Comparison of ENCODE assay signal across 9 mouse cellular contexts in genomic region chr6:85397165-85397564, GRCm38 (mm10). TPM values are rescaled to one million over a fixed set of nuclear protein-coding genes. Genes with fewer than 3 reads are reported as not detected.
A peak's percentile ranks its signal among the peaks of the same experiment; 100 is the strongest.
DNase-seq lines count a peak whose midpoint lies in the region; ATAC-seq and TF ChIP-seq lines count a peak whose summit lies in the region.
"Had no signal": no experiment of that assay in that cellular context is flagged by ENCODE, and none has a peak within 500 bp of the region (broad histone marks: within the 10 kb centered on the region; RNA-seq: fewer than 3 reads in every experiment).

No protein-coding gene starts in this region.

- peak; percentile 75 for TF ChIP-seq CTCF in intestine, postnatal 0 days (IDR thresholded peaks at IDR 0.05; ENCODE audit: low read depth)
- peak; percentile 38 for TF ChIP-seq CTCF in C2C12 (IDR thresholded peaks at IDR 0.05; ENCODE audit: control insufficient read depth, insufficient read depth, insufficient read length)
- peak; percentile 68 for TF ChIP-seq CTCF in lung, postnatal 0 days (IDR thresholded peaks at IDR 0.05)

- 29% methylated on average over 1 of the region's 1 CpGs for WGBS in intestine, postnatal 0 days
- 14% methylated on average over 1 of the region's 1 CpGs for WGBS in intestine, embryonic 16.5 days
- 29% methylated on average over 1 of the region's 1 CpGs for WGBS in lung, postnatal 0 days

- H3K27ac ChIP-seq in intestine, postnatal 0 days (ENCODE audit: low read depth, low read length) = no peak overlapping the region
- H3K27ac ChIP-seq in intestine, embryonic 16.5 days (ENCODE audit: low read length) = no peak overlapping the region
- H3K27ac ChIP-seq in lung, postnatal 0 days (ENCODE audit: low read length) = no peak overlapping the region
- H3K27ac ChIP-seq: lung, embryonic 15.5 days had no signal

- no peak for ATAC-seq in intestine, postnatal 0 days
- no peak for ATAC-seq in intestine, embryonic 16.5 days
- ATAC-seq in granulocyte monocyte progenitor cell, adult 5-6 weeks (replicated peaks; ENCODE audit: poor library complexity, severe bottlenecking) = peak; percentile 77
- ATAC-seq in lung, postnatal 0 days = no peak
- no peak for ATAC-seq in activated CD4-positive, CD25-positive, alpha-beta regulatory T cell, adult 4 months

- H3K79me3 ChIP-seq in C2C12 (ENCODE audit: low read depth) = no peaks in the 10 kb centered on the region

- H3K9me3 ChIP-seq in intestine, postnatal 0 days (ENCODE audit: control insufficient read depth) = no peaks in the 10 kb centered on the region
- H3K9me3 ChIP-seq in intestine, embryonic 16.5 days (ENCODE audit: control insufficient read depth, low read length) = no peaks in the 10 kb centered on the region
- H3K9me3 ChIP-seq in lung, postnatal 0 days (ENCODE audit: low read length) = no peaks in the 10 kb centered on the region
- H3K9me3 ChIP-seq: lung, embryonic 15.5 days had no signal

- peak; percentile 77 for DNase-seq in ES-CJ7 (ENCODE audit: low read depth, low spot score)
- no peak for DNase-seq in lung, postnatal 0 days (ENCODE audit: low spot score)

- H3K4me1 ChIP-seq in intestine, postnatal 0 days (replicated peaks; ENCODE audit: control insufficient read depth, insufficient read depth, low read length) = no peaks in the 10 kb centered on the region
- H3K4me1 ChIP-seq in intestine, embryonic 16.5 days (ENCODE audit: control insufficient read depth, insufficient read depth, low read length) = 0 out of 2 replicates have a peak, but pooled peaks cover 2% of the 10 kb centered on the region
- no peaks in the 10 kb centered on the region for H3K4me1 ChIP-seq in lung, postnatal 0 days (ENCODE audit: insufficient read depth, low read depth, low read length)
- H3K4me1 ChIP-seq: lung, embryonic 15.5 days had no signal

- no peak overlapping the region for H3K4me3 ChIP-seq in intestine, postnatal 0 days (ENCODE audit: low read depth, low read length)
- no peak overlapping the region for H3K4me3 ChIP-seq in intestine, embryonic 16.5 days (ENCODE audit: low read length)
- H3K4me3 ChIP-seq in C2C12 (ENCODE audit: insufficient read depth, poor library complexity, severe bottlenecking) = no peak overlapping the region
- no peak overlapping the region for H3K4me3 ChIP-seq in lung, postnatal 0 days (ENCODE audit: low read depth, low read length)
- H3K4me3 ChIP-seq: lung, embryonic 15.5 days had no signal

- TF ChIP-seq EP300 in lung, postnatal 0 days (IDR thresholded peaks at IDR 0.05) = no peak

- no peak overlapping the region for H3ac ChIP-seq in C2C12 (ENCODE audit: control insufficient read depth, insufficient read length, low read depth)

- no peaks in the 10 kb centered on the region for H3K27me3 ChIP-seq in intestine, postnatal 0 days (replicated peaks; ENCODE audit: control insufficient read depth, insufficient read depth, low read length)
- no peaks in the 10 kb centered on the region for H3K27me3 ChIP-seq in intestine, embryonic 16.5 days (replicated peaks; ENCODE audit: control insufficient read depth, insufficient read depth, low read length)
- H3K27me3 ChIP-seq in C2C12 (ENCODE audit: control insufficient read depth, insufficient read depth, insufficient read length) = peaks cover 11% of the 10 kb centered on the region
- H3K27me3 ChIP-seq in lung, postnatal 0 days (replicated peaks; ENCODE audit: insufficient read depth, low read length) = no peaks in the 10 kb centered on the region
- H3K27me3 ChIP-seq: lung, embryonic 15.5 days had no signal

- no peaks in the 10 kb centered on the region for H3K36me3 ChIP-seq in intestine, postnatal 0 days (ENCODE audit: control insufficient read depth, insufficient read depth)
- H3K36me3 ChIP-seq in intestine, embryonic 16.5 days (ENCODE audit: control insufficient read depth, insufficient read depth, low read length) = no peaks in the 10 kb centered on the region
- no peaks in the 10 kb centered on the region for H3K36me3 ChIP-seq in C2C12 (ENCODE audit: control insufficient read depth, insufficient read depth)
- no peaks in the 10 kb centered on the region for H3K36me3 ChIP-seq in lung, postnatal 0 days (ENCODE audit: insufficient read depth, low read length)
- H3K36me3 ChIP-seq: lung, embryonic 15.5 days had no signal

- H3K79me2 ChIP-seq in C2C12 (ENCODE audit: control insufficient read depth, insufficient read depth) = no peaks in the 10 kb centered on the region

- no peak overlapping the region for H3K4me2 ChIP-seq in intestine, postnatal 0 days (replicated peaks; ENCODE audit: low read depth)
- H3K4me2 ChIP-seq in intestine, embryonic 16.5 days (ENCODE audit: low read depth, low read length) = no peak overlapping the region
- H3K4me2 ChIP-seq in lung, postnatal 0 days (replicated peaks; ENCODE audit: low read depth, low read length) = no peak overlapping the region
- H3K4me2 ChIP-seq: lung, embryonic 15.5 days had no signal

- H3K9ac ChIP-seq in intestine, postnatal 0 days (ENCODE audit: low read depth, low read length) = no peak overlapping the region
- no peak overlapping the region for H3K9ac ChIP-seq in intestine, embryonic 16.5 days (ENCODE audit: low read depth, low read length)
- no peak overlapping the region for H3K9ac ChIP-seq in lung, postnatal 0 days (replicated peaks; ENCODE audit: low read depth)
- H3K9ac ChIP-seq: lung, embryonic 15.5 days had no signal

TF ChIP-seq in C2C12, 6 proteins besides CTCF, POLR2A, EP300 and RAD21:
- TF ChIP-seq FOSL1 (IDR thresholded peaks at IDR 0.05; ENCODE audit: insufficient read depth, low read length, poor library complexity, severe bottlenecking) = no peak
- TF ChIP-seq MYOG (IDR thresholded peaks at IDR 0.05; ENCODE audit: control insufficient read depth, extremely low read depth, insufficient read length) = no peak
- TF ChIP-seq CEBPB (IDR thresholded peaks at IDR 0.05; ENCODE audit: low read depth) = no peak
- no peak for TF ChIP-seq MYOD1 (IDR thresholded peaks at IDR 0.05; ENCODE audit: control insufficient read depth, insufficient read length, low read depth)
- TF ChIP-seq USF1 (IDR thresholded peaks at IDR 0.05; ENCODE audit: low read depth) = no peak
- TF ChIP-seq MAX (IDR thresholded peaks at IDR 0.05) = no peak

RNA-seq across cellular contexts. Expression of gene Rab11fip5, which starts 22.7 kb away (rescaled TPM):
- polyA plus RNA-seq in intestine, postnatal 0 days (2015; fragmentation: Nextera tagmentation; extraction: Ambion mirVana) = 30.5 and 35.8 TPM in 2 replicates
- polyA plus RNA-seq in intestine, embryonic 16.5 days (2015; fragmentation: Nextera tagmentation; extraction: Ambion mirVana) = 15.6 and 20.9 TPM in 2 replicates
- 6.6 TPM for polyA plus RNA-seq in C2C12 (2012; fragmentation: generic; extraction: Trizol)
- total RNA-seq in granulocyte monocyte progenitor cell, adult 5-6 weeks (2014; fragmentation: Nextera tagmentation) = 5.4 TPM in 2 replicates
- 3.2 and 3.6 TPM in 2 replicates for total RNA-seq in granulocyte monocyte progenitor cell, adult 5-6 weeks (2017)
- polyA plus RNA-seq in lung, postnatal 0 days (2015; fragmentation: Nextera tagmentation; extraction: Ambion mirVana) = 11.2 and 12.2 TPM in 2 replicates
- under 1 TPM; 0.15 to 0.29 TPM for polyA plus RNA-seq in activated CD4-positive, CD25-positive, alpha-beta regulatory T cell, adult 4 months (2017; shearing (Covaris generic))

RNA-seq across cellular contexts. Expression of gene Noto, which starts 26.5 kb away (rescaled TPM):
- polyA plus RNA-seq in intestine, postnatal 0 days (2015; fragmentation: Nextera tagmentation; extraction: Ambion mirVana) = not detected in 2 replicates
- polyA plus RNA-seq in intestine, embryonic 16.5 days (2015; fragmentation: Nextera tagmentation; extraction: Ambion mirVana) = not detected in 2 replicates
- polyA plus RNA-seq in C2C12 (2012; fragmentation: generic; extraction: Trizol) = not detected
- total RNA-seq in granulocyte monocyte progenitor cell, adult 5-6 weeks (2014; fragmentation: Nextera tagmentation) = not detected in 2 replicates
- not detected in 2 replicates for total RNA-seq in granulocyte monocyte progenitor cell, adult 5-6 weeks (2017)
- 0.24 and 0.27 TPM in 2 replicates for polyA plus RNA-seq in lung, postnatal 0 days (2015; fragmentation: Nextera tagmentation; extraction: Ambion mirVana)
- polyA plus RNA-seq in activated CD4-positive, CD25-positive, alpha-beta regulatory T cell, adult 4 months (2017; shearing (Covaris generic)) = not detected
- polyA plus RNA-seq: frontal cortex, adult 2 months had no signal

RNA-seq across cellular contexts. Expression of gene Smyd5, which starts 34.6 kb away (rescaled TPM):
- polyA plus RNA-seq in intestine, postnatal 0 days (2015; fragmentation: Nextera tagmentation; extraction: Ambion mirVana) = 10.1 and 10.9 TPM in 2 replicates
- 45.8 and 52.5 TPM in 2 replicates for polyA plus RNA-seq in intestine, embryonic 16.5 days (2015; fragmentation: Nextera tagmentation; extraction: Ambion mirVana)
- 67.0 TPM for polyA plus RNA-seq in C2C12 (2012; fragmentation: generic; extraction: Trizol)
- total RNA-seq in granulocyte monocyte progenitor cell, adult 5-6 weeks (2014; fragmentation: Nextera tagmentation) = 54.1 and 64.2 TPM in 2 replicates
- total RNA-seq in granulocyte monocyte progenitor cell, adult 5-6 weeks (2017) = 50.5 and 56.3 TPM in 2 replicates
- 13.3 and 14.8 TPM in 2 replicates for polyA plus RNA-seq in lung, postnatal 0 days (2015; fragmentation: Nextera tagmentation; extraction: Ambion mirVana)
- polyA plus RNA-seq in activated CD4-positive, CD25-positive, alpha-beta regulatory T cell, adult 4 months (2017; shearing (Covaris generic)) = 10 to 100 TPM; 21.2 to 27.0 TPM

RNA-seq across cellular contexts. Expression of gene Cct7, which starts 54.1 kb away (rescaled TPM):
- 152 and 159 TPM in 2 replicates for polyA plus RNA-seq in intestine, postnatal 0 days (2015; fragmentation: Nextera tagmentation; extraction: Ambion mirVana)
- 417 and 458 TPM in 2 replicates for polyA plus RNA-seq in intestine, embryonic 16.5 days (2015; fragmentation: Nextera tagmentation; extraction: Ambion mirVana)
- polyA plus RNA-seq in C2C12 (2012; fragmentation: generic; extraction: Trizol) = 531 TPM
- 218 and 263 TPM in 2 replicates for total RNA-seq in granulocyte monocyte progenitor cell, adult 5-6 weeks (2014; fragmentation: Nextera tagmentation)
- total RNA-seq in granulocyte monocyte progenitor cell, adult 5-6 weeks (2017) = 327 and 340 TPM in 2 replicates
- polyA plus RNA-seq in lung, postnatal 0 days (2015; fragmentation: Nextera tagmentation; extraction: Ambion mirVana) = 200 and 210 TPM in 2 replicates
- 100 to 1,000 TPM; 290 to 307 TPM for polyA plus RNA-seq in activated CD4-positive, CD25-positive, alpha-beta regulatory T cell, adult 4 months (2017; shearing (Covaris generic))

RNA-seq across cellular contexts. Expression of gene Pradc1, which starts 54.6 kb away (rescaled TPM):
- polyA plus RNA-seq in intestine, postnatal 0 days (2015; fragmentation: Nextera tagmentation; extraction: Ambion mirVana) = 23.2 and 23.7 TPM in 2 replicates
- 39.4 and 41.2 TPM in 2 replicates for polyA plus RNA-seq in intestine, embryonic 16.5 days (2015; fragmentation: Nextera tagmentation; extraction: Ambion mirVana)
- polyA plus RNA-seq in C2C12 (2012; fragmentation: generic; extraction: Trizol) = 35.6 TPM
- 26.8 and 31.7 TPM in 2 replicates for total RNA-seq in granulocyte monocyte progenitor cell, adult 5-6 weeks (2014; fragmentation: Nextera tagmentation)
- 10.2 and 16.8 TPM in 2 replicates for total RNA-seq in granulocyte monocyte progenitor cell, adult 5-6 weeks (2017)
- polyA plus RNA-seq in lung, postnatal 0 days (2015; fragmentation: Nextera tagmentation; extraction: Ambion mirVana) = 47.7 and 54.0 TPM in 2 replicates
- polyA plus RNA-seq in activated CD4-positive, CD25-positive, alpha-beta regulatory T cell, adult 4 months (2017; shearing (Covaris generic)) = 10 to 100 TPM; 17.9 to 24.1 TPM
